Mouse (Mus musculus) heart, adult 2 months (tissue): Measurements from ENCODE around the gene Ttyh1. TPM values are rescaled to one million over a fixed set of nuclear protein-coding genes. Genes with fewer than 3 reads are reported as not detected.

Experiments
- DNase-seq, 2 experiments: peaks; one replicate each; pipeline ENCODE4 v3.0.0; 2021
- H3K27ac ChIP-seq: fragments of 200-600 bp; 2 replicates; pipeline ENCODE4 v1.8.1; 2022
- H3K27me3 ChIP-seq: fragments of 200-500 bp; 2 replicates; pipeline ENCODE4 v1.6.1; 2012; ENCODE audit warnings: mild to moderate bottlenecking, low read length, inconsistent platforms, mixed read lengths; ENCODE audit not compliant: control insufficient read depth, insufficient read depth
- H3K36me3 ChIP-seq: fragments of 200-500 bp; 2 replicates; pipeline ENCODE4 v1.6.1; 2012; ENCODE audit warnings: low read length, inconsistent platforms; ENCODE audit not compliant: control insufficient read depth, insufficient read depth
- H3K4me1 ChIP-seq: fragments of 200-500 bp; 2 replicates; pipeline ENCODE4 v1.6.1; 2011; ENCODE audit warnings: low read length; ENCODE audit not compliant: control insufficient read depth, insufficient read depth
- H3K4me3 ChIP-seq: fragments of 200-600 bp; 2 replicates; pipeline ENCODE4 v1.8.1; 2022
- H3K79me2 ChIP-seq: fragments of 200-500 bp; replicated peaks from 2 replicates; pipeline ENCODE4 v1.6.1; 2012; ENCODE audit warnings: mild to moderate bottlenecking, inconsistent platforms, low read length, moderate library complexity, mixed read lengths; ENCODE audit not compliant: control insufficient read depth, insufficient read depth
- H3K9ac ChIP-seq: fragments of 200-500 bp; 2 replicates; pipeline ENCODE4 v1.6.1; 2012; ENCODE audit warnings: low read depth, mild to moderate bottlenecking, control low read depth, inconsistent platforms, low read length, mixed read lengths
- CTCF ChIP-seq: fragments of 200-600 bp; IDR thresholded peaks from 2 replicates; pipeline ENCODE4 v1.8.1; 2022; ENCODE audit warnings: antibody characterized with exemption, mild to moderate bottlenecking, moderate library complexity
- EP300 ChIP-seq: fragments of 200-500 bp; IDR thresholded peaks from 2 replicates; pipeline ENCODE4 v1.6.1; 2011; ENCODE audit warnings: low read depth, low read length, control low read depth; ENCODE audit not compliant: insufficient read depth
- POLR2A ChIP-seq: fragments of 200-500 bp; IDR thresholded peaks from 2 replicates; pipeline ENCODE4 v1.6.1; 2011; ENCODE audit warnings: mild to moderate bottlenecking, low read depth, low read length, control low read depth; ENCODE audit not compliant: insufficient read depth
- WGBS: fragments of 180-500 bp; shearing (Covaris S2); methylation state at CpG from one replicate; pipeline ENCODE4 v1.1.7; 2018; 5-methylcytosine and 5-hydroxymethylcytosine counted together
- intact Hi-C: fragments of 180-260 bp; cut with DNase I; formaldehyde crosslinking; loops from one replicate; pipeline ENCODE4 v1.15.1; 2025
- polyA plus RNA-seq: library from polyadenylated mRNA; depleted of rRNA; stranded (reverse); fragments of >200 nt; gene quantifications from 2 replicates; pipeline ENCODE4 v1.2.3, GENCODE M21; 2012
- total RNA-seq, 2 experiments: library from RNA; stranded (reverse); gene quantifications; 2 replicates each; pipeline ENCODE4 v1.2.3; 2021

Ttyh1 gene
- total and polyA plus RNA-seq, 3 experiments = 0.91 to 5.1 (median 2.6) TPM

DNA sequence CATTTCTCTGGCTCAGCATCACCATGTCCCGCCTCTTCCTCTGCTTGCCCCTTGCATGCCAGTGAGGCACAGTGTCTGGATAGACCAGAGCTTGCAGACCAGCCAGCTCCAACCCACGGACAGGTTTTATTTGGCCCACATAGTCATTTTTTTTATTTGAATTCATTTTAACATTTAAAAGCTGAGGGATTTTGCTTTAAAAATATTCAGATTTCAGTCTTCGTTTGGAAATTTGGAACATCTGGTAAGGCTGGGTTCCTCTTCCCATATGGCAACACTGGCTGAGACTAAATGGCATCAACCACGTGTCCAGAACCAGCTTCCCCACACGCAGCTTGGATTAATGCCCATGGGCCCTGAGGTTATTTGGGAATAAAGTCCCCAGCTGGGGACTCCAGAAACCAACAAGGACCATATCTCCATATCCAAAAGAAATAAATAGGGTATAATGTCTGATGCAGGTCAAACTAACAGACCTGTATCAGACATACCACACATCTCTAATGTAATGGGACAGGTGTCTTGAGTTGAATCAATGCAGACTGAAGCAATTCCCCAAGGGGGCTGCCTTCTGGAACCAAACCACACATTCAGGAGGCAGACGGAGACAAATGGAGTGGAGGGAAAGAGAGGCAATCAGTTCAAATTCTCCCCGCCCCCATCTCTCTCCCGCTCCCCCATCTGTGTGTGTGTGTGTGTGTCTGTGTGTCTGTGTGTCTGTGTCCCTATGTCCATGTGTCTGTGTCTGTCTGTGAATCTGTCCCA is 2.0 kb upstream of the Ttyh1 start:
- WGBS = 61% methylated on average over 8 of the region's 8 CpGs
- Histone ChIP-seq H3K79me2 (no peaks in the 10 kb centered on the region), H3K4me3 (no peak overlapping the region), H3K9ac (no peak overlapping the region), H3K27ac (no peak overlapping the region), H3K4me1 (no peaks in the 10 kb centered on the region; the same call in 1 of the 2 replicates), H3K36me3 (no peaks in the 10 kb centered on the region), H3K27me3 (peaks cover 7% of the 10 kb centered on the region)
- no peak for TF ChIP-seq POLR2A
- no peak for TF ChIP-seq EP300
- TF ChIP-seq CTCF = no peak
- no peak for DNase-seq
- intact Hi-C loops = no loop called here

DNA sequence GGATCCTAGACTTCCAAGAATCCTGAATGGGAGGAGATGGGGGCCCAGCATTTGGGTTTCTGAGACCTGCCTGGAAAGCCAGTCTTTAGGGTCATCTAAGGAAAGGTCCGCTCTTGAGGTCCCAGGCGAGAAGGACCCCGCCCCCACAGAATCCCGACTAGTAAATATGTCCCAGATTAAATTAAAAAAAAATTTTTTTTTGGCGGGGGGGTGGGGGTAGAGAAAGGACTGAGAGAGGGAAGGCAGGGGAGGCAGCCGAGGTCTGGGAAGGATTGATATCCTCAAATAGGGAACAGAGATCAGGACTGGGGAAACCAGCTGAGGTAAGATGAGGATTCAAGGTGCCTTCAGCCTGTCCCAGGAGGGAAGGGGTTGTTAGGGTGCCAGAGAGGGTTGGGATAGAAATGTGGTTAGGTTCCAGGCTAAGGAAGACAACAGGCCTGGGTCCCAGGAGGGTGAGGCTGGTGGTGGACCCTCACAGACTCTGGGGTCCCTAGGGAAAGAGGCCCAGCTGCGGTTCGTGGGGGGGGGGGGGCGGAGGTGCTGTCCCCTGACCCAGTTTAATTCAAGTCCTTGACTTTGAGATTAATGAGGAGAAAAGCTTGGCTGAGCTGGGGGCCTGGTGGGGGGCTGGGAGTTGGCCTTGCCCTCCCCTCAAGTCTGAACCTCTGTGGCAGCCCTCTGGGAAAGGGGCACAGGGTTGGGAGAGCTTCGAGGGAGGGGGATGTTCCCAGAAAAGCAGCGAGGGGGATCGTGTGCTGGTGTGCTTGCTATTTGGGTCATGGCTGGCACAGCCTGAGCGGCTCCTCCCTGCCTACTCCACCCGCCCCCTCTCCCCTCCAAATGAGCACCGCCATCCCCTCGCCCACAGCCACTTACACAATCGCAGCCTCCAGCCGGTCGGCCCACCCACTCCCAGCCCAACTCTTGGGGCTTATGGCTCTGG is 1.0 kb downstream of the Ttyh1 start:
- TF ChIP-seq EP300 (no peak), CTCF (no peak), POLR2A (no peak)
- peaks cover 7% of the 10 kb centered on the region for H3K27me3 ChIP-seq

DNA sequence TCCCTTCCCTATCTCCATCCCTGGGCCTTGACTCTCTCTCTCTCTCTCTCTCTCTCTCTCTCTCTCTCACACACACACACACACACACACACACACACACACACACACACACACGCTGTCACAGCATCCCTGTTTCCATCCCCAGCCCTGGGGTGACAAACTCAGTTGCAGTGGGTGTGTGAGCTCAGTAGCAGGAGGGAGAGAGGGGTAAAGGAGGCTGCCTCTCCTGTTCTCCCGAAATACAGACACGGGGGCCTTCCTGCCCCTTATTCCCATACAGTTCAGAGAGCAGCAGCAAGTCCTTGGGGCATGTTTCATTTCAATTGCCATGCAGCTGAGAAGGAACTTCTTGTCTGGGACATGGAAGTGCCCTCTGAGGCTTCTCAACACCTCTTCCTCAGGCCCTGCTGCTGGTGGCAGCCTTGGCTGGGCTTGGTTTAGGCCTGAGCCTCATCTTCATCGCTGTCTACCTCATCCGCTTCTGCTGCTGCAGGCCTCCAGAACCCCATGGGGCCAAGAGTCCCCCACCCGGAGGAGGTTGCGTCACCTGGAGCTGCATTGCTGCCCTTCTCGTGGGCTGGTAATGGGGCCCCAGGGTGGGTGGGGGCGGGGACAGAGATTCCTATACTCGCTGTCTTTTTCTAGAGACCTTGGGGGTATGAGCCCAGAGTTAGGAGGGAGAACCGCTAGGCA is 3.0 kb downstream of the Ttyh1 start:
- Histone ChIP-seq H3K79me2 (no peaks in the 10 kb centered on the region), H3K36me3 (no peaks in the 10 kb centered on the region), H3K4me1 (no peaks in the 10 kb centered on the region; the same call in 1 of the 2 replicates), H3K27me3 (peaks cover 7% of the 10 kb centered on the region), H3K27ac (no peak overlapping the region), H3K9ac (no peak overlapping the region), H3K4me3 (no peak overlapping the region)
- no peak for TF ChIP-seq EP300
- no peak for TF ChIP-seq CTCF
- no peak for TF ChIP-seq POLR2A
- WGBS = 62% methylated on average over 11 of the region's 11 CpGs
- DNase-seq = no peak
- intact Hi-C loops = no loop called here

More for the DNA sequence above, 1.0 kb downstream of the Ttyh1 start:
- Histone ChIP-seq H3K9ac (no peak overlapping the region), H3K4me3 (no peak overlapping the region), H3K36me3 (no peaks in the 10 kb centered on the region), H3K4me1 (no peaks in the 10 kb centered on the region; the same call in 1 of the 2 replicates), H3K79me2 (no peaks in the 10 kb centered on the region), H3K27ac (no peak overlapping the region)
- intact Hi-C loops = no loop called here
- no peak for DNase-seq
- 24% methylated on average over 19 of the region's 19 CpGs for WGBS

DNA sequence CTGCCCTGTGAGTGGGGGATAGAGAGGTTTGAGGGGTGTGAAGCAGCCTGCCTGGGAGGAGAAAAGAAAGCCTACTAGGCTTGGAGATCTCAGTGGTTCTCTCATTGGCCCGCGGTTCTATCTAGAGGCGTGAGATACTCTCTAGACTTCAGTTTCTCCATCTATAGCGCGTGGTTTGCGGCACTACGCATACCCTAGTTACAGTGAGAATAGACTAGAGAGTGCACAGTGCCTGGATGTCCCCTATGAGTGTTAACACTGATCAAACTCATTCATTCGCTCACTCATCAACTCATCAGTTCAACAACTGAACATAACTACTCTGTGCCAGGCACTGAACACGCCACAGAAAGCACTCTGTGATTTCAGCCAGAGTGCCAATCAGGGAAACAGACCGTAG is 3.6 kb downstream of the Ttyh1 start:
- TF ChIP-seq EP300 = no peak
- TF ChIP-seq CTCF = no peak
- no peak for TF ChIP-seq POLR2A
- Histone ChIP-seq H3K27me3 (peaks cover 7% of the 10 kb centered on the region), H3K79me2 (no peaks in the 10 kb centered on the region), H3K4me3 (no peak overlapping the region), H3K4me1 (no peaks in the 10 kb centered on the region; the same call in 1 of the 2 replicates), H3K36me3 (no peaks in the 10 kb centered on the region), H3K9ac (no peak overlapping the region), H3K27ac (no peak overlapping the region)
- DNase-seq = no peak
- intact Hi-C loops = no loop called here
- WGBS = 87% methylated on average over 10 of the region's 10 CpGs

DNA sequence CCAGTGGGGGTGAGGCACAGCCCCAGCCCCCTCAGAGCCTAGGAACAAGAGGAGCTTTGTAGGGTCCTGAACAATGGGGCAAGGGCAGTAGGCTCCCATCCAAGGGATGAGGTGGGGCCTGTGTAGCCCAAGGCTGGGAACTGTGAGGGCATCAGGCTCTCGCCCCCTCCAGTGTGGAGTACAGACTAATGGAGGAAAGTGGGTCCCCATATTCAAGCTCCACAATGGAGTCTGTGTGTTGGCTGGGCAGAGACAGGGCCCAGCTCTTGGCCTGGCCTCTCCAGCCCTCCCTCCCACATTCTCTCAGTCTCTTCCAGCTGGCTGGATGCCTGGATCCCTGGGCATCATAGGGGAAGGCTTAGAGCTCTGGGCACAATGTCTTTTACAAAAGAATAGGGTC is 4.5 kb downstream of the Ttyh1 start:
- intact Hi-C loops = no loop called here

More for the DNA sequence above, 4.5 kb downstream of the Ttyh1 start:
- no peak overlapping the region for H3K4me3 ChIP-seq
- H3K9ac ChIP-seq = no peak overlapping the region
- H3K27ac ChIP-seq = no peak overlapping the region
- WGBS = 88% methylated on average over 1 of the region's 1 CpGs
- no peaks in the 10 kb centered on the region for H3K79me2 ChIP-seq
- H3K4me1 ChIP-seq = peaks cover 3% of the 10 kb centered on the region; the same call in 1 of the 2 replicates
- H3K36me3 ChIP-seq = no peaks in the 10 kb centered on the region
- H3K27me3 ChIP-seq = peaks cover 2% of the 10 kb centered on the region; the same call in 1 of the 2 replicates
- DNase-seq = peak; percentile 51 to 53
- TF ChIP-seq CTCF (no peak), EP300 (no peak), POLR2A (no peak)
